Mouse (Mus musculus): ENCODE measurements at regions not wholly inside any gene's neighbourhood (a gene's known extent, or its start where the extent isn't known, plus 50 kb on each side); places are given as distances from the start of the nearest gene placed in this dataset. TPM values are rescaled to one million over a fixed set of nuclear protein-coding genes. Genes with fewer than 3 reads are reported as not detected.

DNA sequence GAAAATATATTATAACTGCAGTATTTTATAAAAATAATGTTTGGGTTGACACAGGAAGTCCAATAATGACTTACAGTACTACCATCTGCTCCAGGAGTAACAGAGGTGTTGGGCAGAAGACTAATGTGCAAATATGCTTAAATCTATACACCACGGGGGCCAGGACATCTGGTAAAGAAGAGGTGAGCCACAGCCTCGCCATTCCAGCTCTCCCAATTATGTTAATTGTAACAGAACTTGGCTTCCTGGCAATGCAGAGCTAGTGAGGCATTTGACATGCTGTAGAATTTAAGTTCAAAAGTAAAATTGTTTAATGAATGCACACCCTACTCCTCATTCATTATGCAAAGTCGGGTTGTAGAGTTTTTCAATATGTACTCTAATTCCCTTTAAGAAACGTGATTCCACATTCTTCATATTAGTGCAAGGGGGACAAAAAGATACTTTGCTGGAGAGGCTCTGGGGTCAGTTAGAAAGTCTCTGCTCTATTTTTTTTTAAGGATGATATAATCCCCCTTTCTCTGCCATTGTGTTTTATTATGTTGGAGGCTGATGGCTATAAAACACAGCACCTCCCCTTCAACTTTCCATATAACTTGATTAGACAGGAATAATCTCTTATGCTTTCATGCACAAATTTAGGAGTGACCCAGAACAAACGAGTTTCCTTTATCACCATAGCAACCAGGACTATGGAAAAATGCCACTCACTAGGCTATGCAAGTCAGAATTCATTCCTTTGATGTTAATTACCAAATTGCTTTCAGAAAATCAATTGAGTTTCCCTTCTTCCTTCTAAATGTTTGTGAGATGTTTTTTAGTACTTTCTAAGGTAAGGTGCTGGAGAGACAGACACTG is 188.8 kb upstream of the Tenm2 start:
- Histone ChIP-seq H3K4me1 (ENCODE audit: control insufficient read depth, insufficient read depth, low read length) (no peaks in the 10 kb centered on the region), H3K4me3 (ENCODE audit: low read depth, low read length) (no peak overlapping the region), H3K36me3 (ENCODE audit: control insufficient read depth, insufficient read depth, low read length) (no peaks in the 10 kb centered on the region), H3K4me2 (no peak overlapping the region), H3K27ac (ENCODE audit: low read depth, low read length) (no peak overlapping the region), H3K9ac (ENCODE audit: low read depth, low read length) (no peak overlapping the region), H3K9me3 (replicated peaks; ENCODE audit: control insufficient read depth, low read length) (no peaks in the 10 kb centered on the region), H3K27me3 (ENCODE audit: control insufficient read depth, insufficient read depth, low read length) (no peaks in the 10 kb centered on the region)
- no peak for ATAC-seq (replicated peaks; ENCODE audit: insufficient number of reproducible peaks, low FRiP score, low TSS enrichment)
- 65% methylated on average over 5 of the region's 5 CpGs for WGBS (ENCODE audit: insufficient replicate concordance)

GRCm38 (mm10) chr11:37412868-37413267 is 177.1 kb upstream of the Tenm2 start:
- 27% methylated on average over 3 of the region's 3 CpGs for WGBS (ENCODE audit: insufficient replicate concordance)
- Histone ChIP-seq H3K9ac (ENCODE audit: low read depth, low read length) (no peak overlapping the region), H3K4me1 (ENCODE audit: control insufficient read depth, insufficient read depth, low read length) (no peaks in the 10 kb centered on the region), H3K4me3 (ENCODE audit: low read depth, low read length) (no peak overlapping the region), H3K27me3 (ENCODE audit: control insufficient read depth, insufficient read depth, low read length) (no peaks in the 10 kb centered on the region), H3K36me3 (ENCODE audit: control insufficient read depth, insufficient read depth, low read length) (no peaks in the 10 kb centered on the region), H3K9me3 (replicated peaks; ENCODE audit: control insufficient read depth, low read length) (no peaks in the 10 kb centered on the region), H3K27ac (ENCODE audit: low read depth, low read length) (no peak overlapping the region), H3K4me2 (no peak overlapping the region)
- ATAC-seq (replicated peaks; ENCODE audit: insufficient number of reproducible peaks, low FRiP score, low TSS enrichment): peak; percentile 91

DNA sequence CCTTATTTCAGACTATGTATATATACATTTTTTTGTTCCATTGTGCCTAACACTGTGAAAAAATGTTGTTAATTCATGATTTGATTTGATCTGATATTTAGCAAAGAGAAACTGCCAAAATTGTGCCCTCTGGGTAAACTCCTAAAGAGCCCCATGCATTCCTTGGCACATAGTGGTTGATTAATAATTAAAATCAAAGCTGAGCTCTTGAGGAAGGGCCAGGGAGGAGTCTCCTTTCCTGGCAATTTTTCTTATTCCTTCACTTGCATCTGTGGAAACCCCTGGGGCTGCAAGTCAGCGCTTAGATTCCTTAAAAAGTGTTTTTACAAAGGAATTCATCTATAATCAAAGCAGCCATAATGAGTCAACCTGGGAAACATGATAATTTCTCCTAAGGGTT is 132.2 kb upstream of the Tenm2 start:
- Histone ChIP-seq H3K27me3 (ENCODE audit: control insufficient read depth, insufficient read depth, low read length) (no peaks in the 10 kb centered on the region), H3K36me3 (ENCODE audit: control insufficient read depth, insufficient read depth, low read length) (no peaks in the 10 kb centered on the region), H3K4me2 (no peak overlapping the region), H3K4me3 (ENCODE audit: low read depth, low read length) (no peak overlapping the region), H3K27ac (ENCODE audit: low read depth, low read length) (no peak overlapping the region), H3K9me3 (replicated peaks; ENCODE audit: control insufficient read depth, low read length) (no peaks in the 10 kb centered on the region), H3K9ac (ENCODE audit: low read depth, low read length) (no peak overlapping the region), H3K4me1 (ENCODE audit: control insufficient read depth, insufficient read depth, low read length) (no peaks in the 10 kb centered on the region)
- no peak for ATAC-seq (replicated peaks; ENCODE audit: insufficient number of reproducible peaks, low FRiP score, low TSS enrichment)
- WGBS (ENCODE audit: insufficient replicate concordance): 60% methylated on average over 1 of the region's 1 CpGs

DNA sequence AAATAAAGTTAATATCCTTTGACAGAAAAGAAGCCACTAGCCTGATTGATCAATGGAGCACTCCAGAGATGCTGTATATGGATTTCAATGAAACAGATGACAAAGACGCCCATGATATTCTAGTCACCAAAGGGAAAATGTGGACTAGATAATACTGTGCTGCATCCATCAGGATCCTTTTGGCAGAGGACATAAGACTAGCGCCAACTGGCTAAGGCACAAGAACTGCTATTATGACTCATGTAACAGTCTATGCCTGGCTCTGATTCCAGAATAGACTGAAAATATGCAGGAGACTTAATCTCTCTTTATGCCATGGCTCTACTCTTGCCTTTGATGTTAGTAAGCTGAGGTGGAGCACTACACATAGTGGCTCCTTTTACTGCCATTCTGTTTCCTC is 128.7 kb upstream of the Tenm2 start:
- Histone ChIP-seq H3K36me3 (ENCODE audit: control insufficient read depth, insufficient read depth, low read length) (no peaks in the 10 kb centered on the region), H3K4me3 (ENCODE audit: low read depth, low read length) (no peak overlapping the region), H3K9ac (ENCODE audit: low read depth, low read length) (no peak overlapping the region), H3K4me2 (no peak overlapping the region), H3K27me3 (ENCODE audit: control insufficient read depth, insufficient read depth, low read length) (no peaks in the 10 kb centered on the region), H3K9me3 (replicated peaks; ENCODE audit: control insufficient read depth, low read length) (no peaks in the 10 kb centered on the region), H3K27ac (ENCODE audit: low read depth, low read length) (no peak overlapping the region), H3K4me1 (ENCODE audit: control insufficient read depth, insufficient read depth, low read length) (no peaks in the 10 kb centered on the region)
- WGBS (ENCODE audit: insufficient replicate concordance): 81% methylated on average over 2 of the region's 2 CpGs
- no peak for ATAC-seq (replicated peaks; ENCODE audit: insufficient number of reproducible peaks, low FRiP score, low TSS enrichment)

DNA sequence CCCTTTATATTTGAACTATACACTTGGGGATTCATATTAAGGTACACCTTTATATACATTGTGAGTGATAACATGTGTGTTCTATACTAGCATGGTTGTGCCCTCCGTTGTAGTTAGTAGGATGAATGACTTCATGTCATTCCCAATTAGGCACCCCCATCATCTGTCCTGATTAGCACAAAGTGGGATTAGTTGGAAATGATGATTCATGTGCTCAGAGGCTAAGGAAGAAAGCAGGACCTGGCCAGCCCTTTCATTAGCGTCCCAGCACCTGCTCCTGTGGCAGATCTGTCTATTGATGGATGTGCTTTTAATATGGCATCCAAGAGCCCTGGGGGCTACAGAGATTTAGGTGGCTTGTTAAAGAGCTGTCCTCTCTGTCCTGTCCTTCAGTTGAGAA is 119.3 kb upstream of the Tenm2 start:
- no peak for ATAC-seq (replicated peaks; ENCODE audit: insufficient number of reproducible peaks, low FRiP score, low TSS enrichment)
- H3K9me3 ChIP-seq (replicated peaks; ENCODE audit: control insufficient read depth, low read length): no peaks in the 10 kb centered on the region
- 63% methylated on average over 2 of the region's 2 CpGs for WGBS (ENCODE audit: insufficient replicate concordance)
- no peak overlapping the region for H3K27ac ChIP-seq (ENCODE audit: low read depth, low read length)
- no peak overlapping the region for H3K4me3 ChIP-seq (ENCODE audit: low read depth, low read length)
- no peak overlapping the region for H3K9ac ChIP-seq (ENCODE audit: low read depth, low read length)
- no peaks in the 10 kb centered on the region for H3K4me1 ChIP-seq (ENCODE audit: control insufficient read depth, insufficient read depth, low read length)
- no peak overlapping the region for H3K4me2 ChIP-seq
- no peaks in the 10 kb centered on the region for H3K36me3 ChIP-seq (ENCODE audit: control insufficient read depth, insufficient read depth, low read length)
- H3K27me3 ChIP-seq (ENCODE audit: control insufficient read depth, insufficient read depth, low read length): no peaks in the 10 kb centered on the region

DNA sequence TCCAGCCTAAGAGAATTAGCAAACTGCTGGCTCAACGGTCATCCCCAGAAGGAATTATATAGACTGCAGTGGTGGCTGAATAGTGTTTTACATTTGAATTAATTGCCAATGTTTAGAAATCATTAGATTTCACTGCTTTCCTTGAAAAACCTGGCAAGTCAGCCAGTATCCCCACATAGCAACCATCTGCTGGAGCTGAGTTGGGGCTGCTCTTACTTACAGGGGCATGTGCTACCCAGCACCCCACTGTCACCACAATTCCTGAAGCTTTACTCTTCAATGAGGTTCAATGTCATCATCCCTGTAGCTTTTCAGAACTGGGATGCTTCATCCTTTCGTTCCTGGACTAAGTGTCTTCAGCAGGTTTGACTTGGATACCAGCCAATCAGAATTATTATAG is 73.9 kb upstream of the Tenm2 start:
- Histone ChIP-seq H3K36me3 (ENCODE audit: control insufficient read depth, insufficient read depth, low read length) (no peaks in the 10 kb centered on the region), H3K4me1 (ENCODE audit: control insufficient read depth, insufficient read depth, low read length) (no peaks in the 10 kb centered on the region), H3K4me3 (ENCODE audit: low read depth, low read length) (no peak overlapping the region), H3K27me3 (ENCODE audit: control insufficient read depth, insufficient read depth, low read length) (no peaks in the 10 kb centered on the region), H3K4me2 (no peak overlapping the region), H3K27ac (ENCODE audit: low read depth, low read length) (no peak overlapping the region), H3K9me3 (replicated peaks; ENCODE audit: control insufficient read depth, low read length) (no peaks in the 10 kb centered on the region), H3K9ac (ENCODE audit: low read depth, low read length) (no peak overlapping the region)
- no peak for ATAC-seq (replicated peaks; ENCODE audit: insufficient number of reproducible peaks, low FRiP score, low TSS enrichment)
- 79% methylated on average over 2 of the region's 2 CpGs for WGBS (ENCODE audit: insufficient replicate concordance)

GRCm38 (mm10) chr11:37306656-37307055 is 70.9 kb upstream of the Tenm2 start:
- WGBS (ENCODE audit: insufficient replicate concordance): 69% methylated on average over 2 of the region's 2 CpGs
- H3K4me3 ChIP-seq (ENCODE audit: low read depth, low read length): no peak overlapping the region
- no peak overlapping the region for H3K27ac ChIP-seq (ENCODE audit: low read depth, low read length)
- no peaks in the 10 kb centered on the region for H3K27me3 ChIP-seq (ENCODE audit: control insufficient read depth, insufficient read depth, low read length)
- H3K36me3 ChIP-seq (ENCODE audit: control insufficient read depth, insufficient read depth, low read length): no peaks in the 10 kb centered on the region
- H3K4me2 ChIP-seq: no peak overlapping the region
- no peaks in the 10 kb centered on the region for H3K9me3 ChIP-seq (replicated peaks; ENCODE audit: control insufficient read depth, low read length)
- ATAC-seq (replicated peaks; ENCODE audit: insufficient number of reproducible peaks, low FRiP score, low TSS enrichment): no peak
- no peaks in the 10 kb centered on the region for H3K4me1 ChIP-seq (ENCODE audit: control insufficient read depth, insufficient read depth, low read length)
- H3K9ac ChIP-seq (ENCODE audit: low read depth, low read length): no peak overlapping the region

Small RNAs in the stretch of these regions (microRNA-seq; reads per million reads assigned to microRNA genes)
- not detected for gene Gm25693 (ENCODE audit: borderline number of aligned reads)
